Mouse (Mus musculus): ENCODE measurements around the gene Lamc1. TPM values are rescaled to one million over a fixed set of nuclear protein-coding genes. Genes with fewer than 3 reads are reported as not detected.

Lamc1 gene
- total RNA-seq, 2 experiments from 2014 or later: 41.9 to 46.2 TPM

DNA sequence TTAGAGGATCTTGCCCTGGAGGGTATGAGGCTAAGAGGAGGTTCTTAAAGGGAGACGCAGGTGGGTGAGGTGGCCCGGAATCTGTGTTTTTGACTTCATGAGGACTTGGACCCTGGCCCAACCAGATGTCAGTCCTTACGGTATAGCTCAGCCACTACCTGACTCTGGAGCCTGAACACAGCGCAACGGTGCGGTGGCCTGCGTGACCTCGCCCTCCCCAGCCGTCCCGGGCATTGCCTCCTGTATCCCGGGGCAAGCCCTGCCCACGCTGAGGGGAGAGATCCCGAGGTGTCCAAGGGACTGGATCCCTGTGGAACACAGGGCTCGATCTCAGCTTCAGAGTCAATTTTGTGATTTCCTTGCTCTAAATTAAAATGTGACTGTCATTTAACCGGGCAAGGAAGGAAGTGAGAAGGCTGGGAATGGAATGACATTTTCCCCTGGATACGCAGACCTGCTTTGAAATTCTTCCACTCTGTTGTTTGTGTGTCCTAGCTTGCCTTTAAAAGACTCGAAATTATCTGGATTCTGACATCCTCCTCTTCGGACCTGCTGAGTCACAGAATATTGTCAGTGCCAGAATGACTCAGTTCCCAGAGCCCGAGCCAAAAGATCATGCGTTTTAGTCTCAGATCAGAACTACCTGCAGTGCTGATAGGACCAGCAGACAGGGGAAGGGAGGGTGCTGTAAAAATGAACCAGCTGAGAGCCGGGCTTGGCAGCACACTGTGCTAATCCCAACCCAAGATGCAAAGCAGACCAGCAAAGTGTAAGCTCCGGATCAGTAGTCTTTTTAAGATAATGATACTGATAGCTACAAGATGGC is 923 bp upstream of the Lamc1 start:
- no peak for DNase-seq
- intact Hi-C loops (cut with DNase I): no loop called here

DNA sequence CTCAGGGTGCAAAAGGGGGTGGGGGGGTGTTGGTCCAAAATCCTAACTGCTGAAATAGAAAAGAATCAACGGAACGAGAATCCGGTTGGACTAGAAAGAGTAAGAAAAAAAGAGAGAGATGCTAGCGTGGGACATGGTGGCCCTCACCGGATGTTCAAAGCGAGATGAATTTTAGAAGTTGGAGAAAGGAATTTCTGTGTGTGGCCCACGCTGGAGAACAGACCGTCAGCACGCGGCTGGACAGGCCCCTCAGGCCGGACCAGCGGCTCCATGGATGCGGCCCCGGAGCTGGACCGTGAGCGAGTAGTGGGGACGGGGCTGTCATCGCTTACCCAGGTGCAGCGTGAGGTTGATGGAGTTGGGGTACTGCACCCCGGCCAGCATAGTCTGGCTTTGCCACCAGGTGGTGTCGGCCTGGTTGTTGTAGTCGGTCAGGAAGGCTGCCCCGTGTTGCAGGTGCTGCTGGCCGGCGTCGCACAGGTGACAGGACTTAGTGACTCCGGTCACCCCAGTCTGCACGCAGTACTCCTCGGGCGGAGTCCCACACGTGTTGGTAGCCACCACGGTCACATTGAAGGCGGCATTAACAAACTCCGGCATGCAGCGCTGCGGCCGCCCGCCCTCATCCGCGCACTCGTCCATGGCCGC is 666 bp downstream of the Lamc1 start:
- DNase-seq: peak; percentile 56
- intact Hi-C loops (cut with DNase I): no loop called here

DNA sequence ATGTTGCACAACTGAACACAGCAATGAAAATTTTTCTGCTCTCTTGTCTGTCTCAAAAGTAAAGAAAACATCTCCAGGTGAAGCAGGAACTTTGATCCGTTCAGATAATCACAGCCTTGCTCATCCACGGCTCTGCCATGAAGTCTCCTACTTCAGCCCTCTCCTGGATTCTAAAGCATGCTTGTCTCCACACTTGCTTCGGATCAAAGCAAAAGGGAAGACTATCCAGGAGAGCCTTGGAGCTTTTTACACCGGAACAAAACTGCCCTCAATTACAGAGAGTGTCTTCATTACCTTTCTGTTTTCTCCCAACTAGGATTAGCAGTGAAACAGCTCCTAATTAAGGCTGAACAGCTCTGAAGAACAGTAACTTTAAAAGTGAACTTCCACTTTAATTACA is 1.4 kb downstream of the Lamc1 start:
- intact Hi-C loops (cut with DNase I): no loop called here
- DNase-seq: no peak

DNA sequence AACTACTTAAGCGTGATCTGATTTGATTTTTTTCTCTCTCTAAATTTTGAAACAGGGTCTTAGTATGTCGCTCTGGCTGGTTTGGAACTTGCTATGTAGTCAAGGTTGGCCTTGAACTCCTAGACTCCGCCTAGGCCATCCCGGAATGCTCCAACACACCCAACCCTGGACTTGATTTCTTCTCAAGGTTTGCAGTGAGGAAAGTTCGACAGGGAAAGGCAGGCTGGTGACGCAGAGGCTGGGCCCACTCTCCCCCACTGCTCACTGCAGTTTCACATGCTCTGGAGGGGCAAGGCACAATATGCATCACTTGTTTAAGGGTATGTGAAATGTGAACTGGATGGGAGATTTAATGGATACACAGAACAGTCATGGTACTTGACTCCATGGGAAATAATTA is 3.3 kb downstream of the Lamc1 start:
- no peak for DNase-seq
- intact Hi-C loops (cut with DNase I): no loop called here

DNA sequence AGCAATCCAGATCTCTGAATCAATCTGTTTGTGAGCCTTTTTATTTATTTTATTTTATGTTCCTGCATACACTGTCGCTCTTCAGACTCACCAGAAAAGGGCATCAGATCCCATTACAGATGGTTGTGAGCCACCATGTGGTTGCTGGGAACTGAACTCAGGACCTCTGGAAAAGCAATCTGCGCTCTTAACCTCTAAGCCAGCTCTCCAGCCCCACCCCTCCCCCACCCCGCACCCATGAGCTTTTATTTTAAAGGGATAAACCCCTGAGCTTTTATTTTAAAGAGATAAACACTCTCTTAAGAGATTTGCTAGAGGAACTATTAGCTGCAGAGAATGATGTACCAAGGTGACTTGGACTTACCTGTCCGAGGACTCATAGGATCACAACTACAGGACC is 5.5 kb downstream of the Lamc1 start:
- intact Hi-C loops (cut with DNase I): no loop called here

DNA sequence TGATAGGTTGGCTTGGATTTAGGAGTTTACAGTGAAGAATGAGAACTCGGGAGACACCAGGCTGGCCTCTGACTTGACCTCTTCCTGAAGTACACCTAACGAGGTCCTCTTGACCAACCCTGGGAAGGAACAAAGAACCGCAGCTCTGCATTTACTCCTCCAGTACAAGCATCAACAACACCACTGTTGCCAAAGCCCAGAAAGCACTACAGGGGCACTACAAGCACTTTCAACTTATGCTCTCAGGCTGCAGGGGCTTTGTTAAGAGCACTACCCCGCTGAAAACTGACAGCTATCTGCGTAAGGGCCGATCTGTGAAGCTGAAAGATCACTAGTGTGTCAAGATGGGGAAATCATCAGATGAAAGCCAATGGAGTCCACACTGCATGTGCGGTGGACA is 6.4 kb downstream of the Lamc1 start:
- intact Hi-C loops (cut with DNase I): no loop called here
- no peak for DNase-seq

More for the DNA sequence above, 5.5 kb downstream of the Lamc1 start:
- no peak for DNase-seq

DNA sequence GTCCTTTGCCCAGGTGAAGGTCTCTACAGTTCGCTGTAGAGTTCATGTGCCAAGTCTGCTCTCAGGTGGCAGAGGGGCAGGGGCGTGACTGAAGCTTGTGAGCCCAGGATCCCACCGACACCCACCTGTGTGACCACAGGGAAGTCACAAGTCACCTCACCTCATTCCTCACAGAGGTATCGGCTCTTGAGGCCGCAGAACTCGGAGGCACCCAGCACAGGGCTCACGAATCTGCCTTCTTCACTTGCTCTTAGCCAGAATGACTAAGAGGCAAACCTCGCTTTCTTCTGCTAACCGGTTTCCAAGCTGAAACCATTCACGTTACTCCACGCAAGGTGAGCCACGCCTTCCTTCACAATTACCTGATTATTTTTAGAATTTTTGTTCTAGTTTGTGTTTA is 11.2 kb downstream of the Lamc1 start:
- intact Hi-C loops (cut with DNase I): no loop called here
- no peak for DNase-seq

DNA sequence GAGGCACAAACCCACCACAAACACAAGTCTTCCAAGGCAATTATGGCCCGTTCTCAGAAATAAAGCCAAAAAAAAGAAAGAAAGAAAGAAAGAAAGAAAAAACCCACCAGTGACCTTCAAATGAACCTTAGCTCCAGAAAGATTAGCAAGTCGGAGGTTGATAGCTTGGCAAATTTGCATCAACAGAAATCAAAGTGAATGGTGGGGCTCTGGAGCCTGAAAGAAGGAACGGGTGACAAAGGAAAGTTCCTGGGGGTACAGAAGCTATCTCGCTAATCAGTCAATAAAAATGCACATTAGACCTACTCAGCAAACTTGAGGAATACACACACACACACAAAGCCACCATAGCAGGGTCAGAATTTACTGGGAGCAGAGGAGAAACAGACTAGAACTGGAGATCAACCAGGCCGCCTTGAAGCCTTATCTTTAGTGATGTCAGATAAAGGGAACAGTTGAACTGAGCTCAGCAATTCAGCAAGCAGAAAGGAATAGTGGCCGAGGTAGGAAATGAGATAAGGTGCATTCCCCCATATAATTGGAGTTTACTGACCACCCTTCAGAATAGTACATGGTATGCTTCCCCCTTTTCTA is 11.9 kb downstream of the Lamc1 start:
- intact Hi-C loops (cut with DNase I): no loop called here
- DNase-seq: no peak

DNA sequence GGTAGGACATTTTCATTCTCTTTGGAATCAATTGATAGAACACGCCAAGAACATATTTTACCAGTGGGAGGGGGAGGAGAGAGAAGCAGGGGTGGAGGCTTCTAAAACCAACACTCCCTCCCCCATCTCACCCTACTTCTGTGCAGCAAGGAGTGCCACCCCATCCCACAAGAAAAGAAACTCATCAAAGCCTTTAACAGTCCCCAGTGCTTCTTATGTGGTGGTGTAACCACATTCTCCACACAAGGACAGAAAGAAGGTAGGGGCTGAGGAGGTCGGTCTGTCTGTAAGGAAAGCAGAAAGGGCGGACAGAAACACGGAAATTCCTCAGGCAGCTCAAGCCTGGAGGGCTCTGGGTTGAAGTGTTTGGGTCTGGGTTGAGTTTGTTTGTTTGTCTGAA is 12.5 kb downstream of the Lamc1 start:
- DNase-seq: no peak
- intact Hi-C loops (cut with DNase I): no loop called here

DNA sequence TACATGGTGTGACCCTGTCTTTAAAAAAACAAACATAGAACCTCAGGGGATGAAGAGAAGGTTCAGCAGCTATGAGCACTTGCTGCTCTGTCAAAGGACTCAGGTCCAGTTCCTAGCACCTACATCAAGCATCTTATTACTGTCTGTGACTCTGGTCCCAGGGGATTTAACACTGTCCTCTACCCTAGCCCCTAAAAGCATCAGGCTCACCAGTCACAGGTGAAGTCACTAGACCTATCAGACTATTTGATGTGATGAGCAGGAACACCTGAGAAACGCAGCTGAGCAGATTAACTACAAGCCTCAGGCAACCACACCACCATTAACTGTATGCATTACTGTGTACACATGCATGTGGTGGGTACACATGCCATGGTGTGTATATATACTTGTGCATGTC is 13.8 kb downstream of the Lamc1 start:
- intact Hi-C loops (cut with DNase I): no loop called here
- no peak for DNase-seq

DNA sequence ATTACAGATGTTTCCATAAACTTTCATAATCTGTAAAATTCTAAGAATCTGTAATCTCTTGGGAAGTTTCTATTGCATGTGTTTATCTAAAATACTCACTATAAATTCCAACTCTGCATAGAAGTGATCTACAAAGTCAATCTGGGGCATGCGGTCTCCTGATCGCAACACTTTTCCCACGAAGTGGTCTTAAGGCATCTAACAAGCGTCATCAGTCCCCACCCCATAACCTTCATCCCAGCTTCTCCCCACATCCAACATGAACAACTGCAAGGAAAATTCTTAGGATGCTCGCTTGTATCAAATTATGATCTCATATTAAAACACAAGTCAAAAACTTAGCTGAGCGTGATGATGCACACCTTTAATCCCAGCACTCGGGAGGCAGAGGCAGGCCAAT is 14.3 kb downstream of the Lamc1 start:
- DNase-seq: no peak
- intact Hi-C loops (cut with DNase I): no loop called here

DNA sequence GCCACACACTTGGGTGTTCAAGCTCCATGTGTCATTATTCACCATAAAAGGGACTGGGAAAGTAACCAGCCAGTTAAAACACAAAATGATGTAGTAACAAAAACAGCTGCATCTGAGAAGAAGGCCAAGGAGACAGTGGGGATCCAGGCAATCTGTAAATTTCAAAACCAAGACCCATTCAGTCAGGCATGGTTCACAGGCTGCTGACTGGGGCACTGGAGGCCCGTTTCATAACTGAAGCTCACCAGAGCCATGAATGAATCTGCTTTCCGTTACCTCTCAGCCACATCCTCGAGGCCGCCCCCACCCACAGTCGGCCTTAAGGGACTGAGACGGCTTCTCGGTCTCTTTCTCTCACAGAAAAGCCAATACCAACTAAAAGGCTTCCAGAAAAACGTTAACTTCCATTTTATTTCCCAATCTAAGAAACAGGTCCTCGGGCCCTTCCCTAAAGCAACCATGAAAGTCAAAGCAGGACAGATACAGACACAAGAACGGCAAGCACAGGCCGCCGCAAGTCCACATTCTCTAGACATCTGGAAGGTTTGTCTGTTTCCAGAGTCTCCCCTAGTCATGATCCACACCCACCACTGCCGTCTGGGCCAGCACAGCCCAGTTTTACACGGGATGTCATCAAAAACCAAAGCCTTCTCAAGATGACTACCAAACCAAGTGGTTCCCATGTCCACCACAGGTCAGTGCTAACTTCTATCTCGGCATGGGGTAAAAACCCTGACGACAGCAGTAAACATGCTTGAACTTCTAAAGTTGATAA is 14.9 kb downstream of the Lamc1 start:
- intact Hi-C loops (cut with DNase I): no loop called here
- no peak for DNase-seq

DNA sequence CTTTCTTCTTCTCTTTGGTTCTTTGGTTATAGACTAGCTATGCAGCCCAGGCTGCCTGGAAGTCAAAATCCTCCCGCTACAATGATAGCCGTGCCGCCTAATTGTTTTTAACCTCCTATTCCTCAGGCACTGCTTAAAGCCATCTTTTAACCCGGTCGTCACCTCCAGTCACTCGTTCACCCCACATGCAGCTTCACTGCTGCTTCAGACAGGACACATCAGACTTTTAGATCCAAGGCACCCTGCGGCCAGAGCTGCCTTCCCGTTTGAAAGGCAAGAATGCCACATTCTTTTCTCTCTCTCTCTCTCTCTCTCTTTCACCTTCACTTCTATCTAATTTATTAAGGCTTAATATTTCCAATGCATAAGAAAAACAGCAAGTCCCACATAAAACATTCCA is 15.6 kb downstream of the Lamc1 start:
- intact Hi-C loops (cut with DNase I): no loop called here
- DNase-seq: no peak

DNA sequence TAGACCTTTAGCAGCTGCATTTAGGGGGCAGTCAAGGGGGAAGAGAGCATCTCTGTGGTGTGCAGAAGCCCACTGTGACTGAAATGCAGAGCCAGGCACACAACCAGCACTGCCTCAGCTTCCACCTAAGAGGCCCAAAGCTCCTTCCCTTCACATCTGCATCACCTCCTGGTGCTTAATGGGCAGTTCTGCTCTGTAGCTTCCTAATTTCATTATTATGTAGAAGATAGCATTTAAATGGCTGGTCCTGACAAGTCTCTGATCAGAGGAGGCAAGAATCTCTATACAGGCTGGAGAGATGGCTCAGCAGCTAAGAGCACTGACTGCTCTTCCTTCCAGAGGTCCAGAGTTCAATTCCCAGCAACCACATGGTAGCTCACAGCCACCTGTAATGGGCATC is 16.3 kb downstream of the Lamc1 start:
- DNase-seq: no peak
- intact Hi-C loops (cut with DNase I): no loop called here

DNA sequence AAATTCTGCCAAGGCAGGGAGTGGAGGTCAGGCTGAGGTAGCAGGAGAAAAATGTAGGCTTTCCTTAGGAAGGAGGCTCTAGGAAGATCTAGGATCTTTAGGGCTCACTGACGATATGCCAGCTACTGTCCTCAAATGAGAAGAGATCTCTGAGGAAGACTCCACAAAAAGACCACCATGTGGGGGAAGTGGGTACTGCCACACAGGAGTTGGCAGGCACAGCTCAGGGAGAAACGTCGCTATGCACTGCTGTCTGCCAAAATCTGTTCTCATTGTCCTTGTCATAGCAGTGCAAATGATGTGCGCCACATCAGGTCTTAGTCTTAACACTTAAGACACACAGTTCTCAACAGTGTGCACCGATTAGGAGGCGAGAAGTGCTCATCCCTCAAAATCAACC is 17.5 kb downstream of the Lamc1 start:
- no peak for DNase-seq
- intact Hi-C loops (cut with DNase I): no loop called here

DNA sequence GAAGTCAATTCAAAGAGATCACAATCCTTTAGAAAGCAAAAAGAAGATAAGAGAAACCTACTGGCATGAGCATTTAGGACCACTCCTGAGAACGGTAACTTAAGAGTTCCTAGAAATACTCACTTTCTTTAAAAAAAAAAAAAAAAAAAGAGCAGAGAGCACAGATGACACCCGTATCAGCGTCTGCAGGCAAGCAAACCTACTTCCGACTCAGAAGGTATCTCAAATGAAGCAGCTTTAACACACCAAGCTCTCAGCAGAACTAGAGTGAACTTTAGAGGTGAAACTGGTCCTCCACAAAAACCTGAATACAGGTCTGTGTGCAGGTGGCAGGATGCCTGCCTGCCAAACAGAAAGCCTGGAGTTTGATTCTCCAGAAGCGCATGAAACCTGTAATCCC is 19.6 kb downstream of the Lamc1 start:
- no peak for DNase-seq
- intact Hi-C loops (cut with DNase I): no loop called here

DNA sequence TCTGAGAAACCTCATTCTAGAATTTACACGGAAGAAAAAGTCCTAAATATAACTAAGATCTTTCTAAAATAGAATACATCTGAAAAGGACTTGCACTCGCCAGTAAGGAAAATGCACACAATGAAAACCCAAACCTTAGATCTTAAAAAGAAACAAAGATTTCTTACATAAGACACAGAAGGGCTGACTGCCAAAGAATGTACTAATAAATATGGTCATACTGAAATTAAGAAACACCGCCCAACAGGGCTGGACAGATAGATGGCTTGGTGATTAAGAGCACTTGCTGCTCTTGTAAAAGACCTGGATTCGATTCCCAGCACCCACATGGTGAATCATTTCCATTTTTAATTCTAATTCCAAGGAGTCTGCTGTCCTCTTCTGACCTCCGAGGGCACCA is 22.4 kb downstream of the Lamc1 start:
- intact Hi-C loops (cut with DNase I): no loop called here

DNA sequence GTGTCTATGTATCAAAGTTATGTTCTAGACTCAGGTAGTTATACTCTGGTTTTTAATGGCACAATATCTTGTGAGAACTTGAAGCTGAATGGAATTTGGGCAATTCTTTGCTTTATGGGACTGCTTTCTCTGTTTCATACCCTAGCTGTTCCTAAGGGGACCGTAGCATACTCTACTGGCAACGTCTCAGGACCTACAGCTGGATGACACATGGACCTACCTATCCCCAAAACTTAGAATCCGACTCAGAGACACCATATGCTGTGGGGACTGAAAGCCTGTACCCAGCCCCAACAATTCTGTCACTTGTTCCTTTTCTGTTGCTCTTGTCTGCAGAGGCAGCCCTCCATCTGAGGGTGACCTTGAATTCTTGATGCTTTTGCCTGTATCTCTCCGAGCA is 23.3 kb downstream of the Lamc1 start:
- intact Hi-C loops (cut with DNase I): no loop called here

More for the DNA sequence above, 22.4 kb downstream of the Lamc1 start:
- no peak for DNase-seq

DNA sequence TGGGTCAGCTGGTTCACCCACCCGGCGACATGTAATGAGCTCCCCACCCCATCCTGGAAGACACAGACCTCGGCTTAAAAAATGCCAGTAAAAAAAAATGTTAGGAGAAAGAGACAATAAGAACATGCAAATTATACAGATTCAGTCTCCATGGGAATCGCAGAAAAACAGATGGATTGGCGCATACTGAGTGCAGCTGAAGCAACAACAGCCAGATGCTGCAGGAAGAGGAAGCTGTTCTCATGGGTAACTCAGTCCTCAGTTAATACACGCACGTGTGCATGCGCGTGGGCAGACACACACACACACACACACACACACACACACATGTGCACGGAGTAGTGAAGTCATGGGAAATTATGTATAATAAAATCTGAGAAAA is 23.7 kb downstream of the Lamc1 start:
- no peak for DNase-seq
- intact Hi-C loops (cut with DNase I): no loop called here

More for the DNA sequence above, 23.3 kb downstream of the Lamc1 start:
- no peak for DNase-seq

DNA sequence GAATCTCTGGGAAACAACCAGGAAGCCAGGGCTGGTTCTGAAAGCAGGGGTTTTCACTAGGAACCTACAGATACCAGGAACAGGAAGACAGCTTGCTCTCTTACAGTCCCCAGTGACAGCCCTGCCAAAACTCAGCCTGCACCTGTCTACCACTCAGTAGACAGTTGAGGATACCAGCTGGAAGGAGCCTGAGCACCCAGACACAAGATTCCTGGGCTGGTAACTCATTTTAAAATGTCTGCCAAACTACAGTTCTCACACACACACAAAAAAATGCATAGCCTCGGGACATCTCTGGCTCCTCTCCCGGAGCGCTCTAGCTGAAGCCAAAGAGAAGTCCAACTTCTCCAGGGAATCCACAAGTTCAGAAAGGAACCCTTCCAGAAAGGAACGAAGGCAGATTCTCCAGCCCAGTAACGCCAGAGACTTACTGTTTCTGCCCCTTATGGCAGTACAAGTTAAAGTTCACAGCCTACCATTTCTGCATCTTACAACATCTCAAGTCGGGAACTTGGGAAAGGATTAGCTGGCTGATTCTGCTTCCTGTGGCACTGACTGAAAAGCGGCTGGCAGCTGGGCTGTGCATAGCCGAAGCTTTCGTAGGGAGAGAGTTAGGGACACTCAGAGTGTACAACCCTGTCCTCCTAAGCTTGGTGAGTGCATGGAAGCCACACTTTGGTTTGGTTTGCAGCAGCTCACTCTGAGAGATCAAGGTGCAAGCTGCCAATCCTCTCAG is 24.2 kb downstream of the Lamc1 start:
- intact Hi-C loops (cut with DNase I): no loop called here
- peak; percentile 55 for DNase-seq

Measured in left cerebral cortex, postnatal 4 days (tissue).